Mouse (Mus musculus): Measurements from ENCODE around the gene Gm20479.

The Gm20479 gene

DNA sequence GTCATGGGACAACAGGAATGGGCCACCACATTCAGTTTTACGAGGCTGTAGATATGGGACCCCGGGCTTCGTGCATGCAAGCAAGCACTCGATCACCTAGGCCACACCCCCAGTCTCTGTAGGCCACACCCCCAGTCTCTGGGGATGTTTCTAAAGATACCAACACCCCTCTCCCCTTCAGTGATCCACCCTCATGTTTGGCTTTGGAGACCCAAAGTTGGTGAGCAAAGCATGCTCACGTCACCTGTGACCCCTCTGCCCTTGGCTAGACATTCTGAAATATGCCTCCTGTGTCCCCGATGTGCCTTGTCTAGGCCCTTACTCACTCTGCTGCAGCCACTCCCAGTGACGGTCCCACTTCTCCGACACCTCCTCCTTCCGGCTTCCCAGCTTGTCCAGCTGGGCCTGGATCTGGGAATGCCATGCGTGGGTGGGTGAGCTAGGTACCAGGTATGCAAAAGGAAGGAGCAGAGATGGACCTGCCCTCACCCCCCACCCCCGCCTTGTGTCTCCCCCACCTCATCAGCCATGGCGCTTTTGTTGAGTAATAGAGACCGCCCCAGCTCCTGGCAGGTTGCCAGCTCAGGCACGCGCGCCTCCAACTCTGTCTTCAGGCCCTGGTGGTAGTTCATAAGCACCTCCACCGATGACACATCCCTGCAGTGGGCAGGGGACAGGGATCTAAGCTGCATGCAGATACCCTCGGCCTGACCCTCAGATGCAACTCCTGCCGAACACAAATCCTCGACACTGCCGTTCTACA, 9.0 kb upstream of the Gm20479 start:
- peak; percentile 61 for DNase-seq

GRCm38 (mm10) chr7:27364379-27364778, 7.2 kb upstream of the Gm20479 start:
- no peak for DNase-seq

GRCm38 (mm10) chr7:27361283-27361946, 4.2 kb upstream of the Gm20479 start:
- DNase-seq: peak; percentile 98

- no peak for DNase-seq
These were observed 3.5 kb upstream of the Gm20479 start for GRCm38 (mm10) chr7:27360749-27361148.

- no peak for DNase-seq
These were observed 2.6 kb upstream of the Gm20479 start for GRCm38 (mm10) chr7:27359706-27360358.

DNA sequence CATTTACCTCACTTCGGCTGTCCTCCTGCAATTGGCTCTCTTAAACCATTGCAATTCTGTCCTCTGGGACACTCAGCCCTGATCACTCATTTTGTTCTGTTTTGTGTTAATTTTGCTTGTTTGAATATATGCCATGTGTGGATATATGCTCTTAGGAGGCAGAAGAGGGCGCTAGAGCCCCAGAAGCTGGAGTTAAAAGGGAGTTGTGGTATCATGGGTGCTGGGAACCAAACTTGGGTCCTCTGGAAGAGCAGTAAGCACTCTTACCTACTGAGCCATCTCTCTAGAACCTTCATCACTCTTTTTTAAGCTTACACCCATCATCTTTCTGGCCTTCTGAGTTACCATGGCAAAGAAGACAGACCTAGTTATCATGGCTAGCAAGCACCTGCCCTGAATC, 1.9 kb upstream of the Gm20479 start:
- no peak for DNase-seq

- no peak for DNase-seq
These were observed 368 bp upstream of the Gm20479 start for GRCm38 (mm10) chr7:27357595-27357978.

DNA sequence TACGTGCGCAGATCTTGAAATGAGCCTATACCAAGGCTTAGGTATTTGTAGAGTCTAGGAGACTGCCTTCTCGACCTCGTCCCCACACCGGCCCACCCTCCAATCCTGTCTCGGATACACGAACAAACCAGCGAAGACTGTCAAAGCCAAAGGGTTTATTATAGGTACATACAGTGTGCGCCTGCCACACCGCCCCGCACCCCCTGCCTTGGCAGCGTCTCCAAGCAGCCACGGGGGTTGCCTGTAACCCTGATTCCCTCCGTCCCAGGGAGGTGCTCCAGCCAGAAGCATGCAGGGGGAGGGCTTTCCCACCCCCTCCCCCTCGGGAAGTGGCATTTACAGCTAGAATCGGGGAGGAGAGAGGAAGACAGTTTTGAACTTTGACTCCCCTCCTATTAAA, 971 bp downstream of the Gm20479 start:
- DNase-seq: no peak

- peak; percentile 90 for DNase-seq
These were observed 1.4 kb downstream of the Gm20479 start, which contains the start of gene Shkbp1 for GRCm38 (mm10) chr7:27355745-27356240. TSS of gene Shkbp1 (minus strand) at chr7:27356019.

- DNase-seq: no peak
These were observed 2.0 kb downstream of the Gm20479 start for GRCm38 (mm10) chr7:27355261-27355660.

- no peak for DNase-seq
These were observed 2.4 kb downstream of the Gm20479 start for GRCm38 (mm10) chr7:27354783-27355182.

GRCm38 (mm10) chr7:27354144-27354543, 3.1 kb downstream of the Gm20479 start:
- DNase-seq: no peak

DNA sequence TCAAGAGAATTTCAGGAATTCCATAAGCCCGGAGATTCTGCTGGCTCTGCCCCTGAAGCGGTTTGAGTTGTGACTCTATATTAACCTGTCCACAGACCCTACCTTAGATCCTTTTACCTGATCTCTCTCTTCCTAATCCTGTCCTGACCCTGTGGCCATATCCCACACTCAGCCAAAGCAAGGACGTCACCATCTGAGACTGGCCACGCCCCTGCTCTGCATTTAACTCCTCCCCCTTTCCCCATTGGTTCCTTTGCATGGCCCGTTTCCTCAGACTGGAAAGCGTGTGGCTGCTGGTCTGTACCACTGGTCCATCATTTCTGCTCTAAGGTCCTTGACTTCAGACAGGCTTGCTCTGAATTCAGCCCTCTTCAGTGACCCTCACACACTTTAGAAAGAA, 11.8 kb downstream of the Gm20479 start:
- DNase-seq: no peak

DNA sequence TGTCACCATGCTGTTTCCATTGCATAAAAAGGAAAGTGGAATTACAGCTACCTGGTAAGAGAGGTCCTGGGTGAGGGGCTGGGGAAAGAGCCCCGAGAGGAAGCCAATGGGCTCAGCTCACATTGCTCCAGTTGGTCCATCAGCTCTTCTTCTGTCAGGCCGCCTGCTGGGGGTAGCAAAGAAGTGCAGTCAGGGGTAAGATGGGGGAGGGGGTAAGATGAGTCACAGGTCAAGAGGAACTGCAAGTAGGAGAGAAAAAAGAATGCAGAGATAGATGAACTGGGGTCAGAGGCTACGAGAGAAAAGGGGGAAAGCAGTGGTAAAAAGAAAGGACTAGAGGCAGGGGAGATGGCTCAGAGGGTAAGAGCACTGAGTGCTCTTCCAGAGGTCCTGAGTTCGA, 14.6 kb downstream of the Gm20479 start:
- DNase-seq: no peak

DNA sequence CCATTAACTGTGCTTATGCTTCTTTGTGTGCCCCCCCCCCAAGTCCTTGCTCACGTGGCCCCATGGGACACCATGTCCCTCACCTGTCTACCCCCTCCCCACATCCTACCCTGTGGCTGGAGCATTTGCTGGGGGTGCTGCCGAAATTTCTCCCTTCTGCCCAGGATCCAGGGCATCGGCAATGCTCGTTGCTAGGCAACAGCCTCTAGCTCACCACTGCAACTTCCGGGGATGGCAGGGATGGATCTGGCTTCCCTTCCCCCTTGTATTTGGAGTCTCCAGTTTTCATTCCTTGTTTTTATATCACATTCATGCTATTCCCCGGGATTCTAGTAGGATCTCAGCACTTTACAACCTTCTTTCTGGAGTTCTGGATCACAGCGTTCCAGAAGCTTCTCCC, 17.7 kb downstream of the Gm20479 start:
- peak; percentile 84 for DNase-seq

DNA sequence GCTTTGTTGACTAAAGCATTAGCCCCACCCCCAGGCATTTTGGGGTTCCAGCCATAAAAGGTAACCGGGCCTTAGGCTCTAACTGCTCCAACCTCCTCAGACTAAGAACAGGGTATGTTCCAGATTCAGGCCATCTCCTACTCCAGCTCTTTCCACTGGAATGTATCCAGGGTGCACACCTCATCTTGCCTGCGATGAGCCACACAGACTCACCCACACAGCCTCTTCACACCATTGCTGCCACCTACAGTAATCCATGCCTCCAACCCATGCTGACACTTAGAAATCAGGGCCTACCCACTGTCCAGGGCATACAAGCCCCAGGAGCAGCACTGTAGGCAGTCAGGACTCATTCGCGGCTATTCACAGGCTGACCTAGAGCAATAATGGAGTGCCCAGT, 18.1 kb downstream of the Gm20479 start:
- peak; percentile 69 for DNase-seq

DNA sequence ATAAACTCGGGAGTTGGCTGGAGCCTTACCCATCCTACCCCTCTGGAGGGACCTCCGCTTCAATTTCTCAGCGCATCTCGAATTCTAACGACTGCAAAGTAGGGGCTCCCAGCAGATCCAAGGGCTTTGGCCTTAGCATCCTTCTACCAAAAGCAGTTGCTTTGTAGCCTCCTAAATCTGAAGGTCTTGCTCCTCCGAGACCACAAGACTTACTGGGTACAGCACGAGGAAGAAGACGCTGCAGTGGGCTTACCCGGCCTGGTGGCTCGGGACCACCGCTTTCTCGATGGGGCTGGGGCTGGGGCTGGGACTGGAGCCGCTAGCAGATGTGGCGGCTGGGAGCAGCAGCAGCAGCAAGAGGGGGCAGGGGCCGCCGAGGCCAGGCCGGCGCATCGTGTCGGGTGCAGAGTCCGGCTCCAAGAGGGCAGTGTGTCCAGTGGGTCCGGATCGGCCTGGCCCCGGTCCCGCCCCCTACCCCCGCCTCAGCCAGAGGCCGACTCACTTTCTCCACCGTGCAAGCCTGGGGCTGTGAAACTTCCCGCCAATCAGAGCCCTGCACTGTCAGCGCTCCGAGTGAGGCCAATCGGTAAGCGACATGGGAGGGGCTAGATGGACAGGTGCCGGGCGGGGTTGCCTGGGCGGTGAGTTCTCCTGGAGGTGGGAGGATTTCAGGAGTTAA, 19.9 kb downstream of the Gm20479 start, which contains the start of gene Ltbp4:
Ltbp4 (minus strand) TSS at position 518 of the 679 bp plus-strand sequence.
- no peak for DNase-seq

- DNase-seq: peak; percentile 92
These were observed 21.0 kb downstream of the Gm20479 start for GRCm38 (mm10) chr7:27335928-27336823.

- no peak for DNase-seq
These were observed 22.1 kb downstream of the Gm20479 start for GRCm38 (mm10) chr7:27335011-27335720.

DNA sequence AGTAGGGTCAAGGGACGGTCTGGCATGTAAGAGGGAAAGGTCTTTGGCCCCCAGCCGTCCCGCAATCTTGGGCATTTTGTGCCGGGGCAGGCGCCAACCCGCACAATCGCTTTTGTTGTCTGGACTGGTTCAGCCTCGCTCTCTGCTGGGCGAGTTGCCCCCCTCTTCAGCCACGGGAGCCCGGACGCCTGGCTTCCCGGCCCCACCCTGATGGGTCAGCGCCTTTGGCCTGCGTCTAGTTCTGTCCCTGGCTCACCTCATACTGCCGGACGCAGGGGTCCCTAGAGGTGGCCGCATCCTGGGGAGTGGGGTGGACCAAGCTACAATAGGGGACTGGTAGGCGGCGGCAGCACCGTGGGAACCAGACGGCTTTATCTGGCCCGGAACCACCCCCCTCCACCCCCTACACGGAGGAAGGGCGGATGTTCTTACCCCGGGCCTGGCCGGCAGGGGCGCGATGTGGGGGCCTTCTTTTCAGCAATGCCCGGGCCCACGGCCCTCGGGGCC, 22.8 kb downstream of the Gm20479 start:
- no peak for DNase-seq

Data from right cerebral cortex, adult 18-20 months (tissue).